Mouse (Mus musculus) adrenal gland, adult 18-20 months (tissue): ENCODE data around the gene Arhgef10l. TPM values are rescaled to one million over a fixed set of nuclear protein-coding genes. Genes with fewer than 3 reads are reported as not detected.

Experiments
- DNase-seq, 2 experiments: peaks; one replicate each; pipeline ENCODE4 v3.0.0; 2021 to 2022; ENCODE audit warnings: low spot score in 2 of 2
- long read RNA-seq, 2 experiments: library from polyadenylated mRNA; stranded (forward); transcript quantifications; one replicate each; pipeline ENCODE4 v2.0.0; 2021
- total RNA-seq, 2 experiments: library from RNA; stranded (reverse); gene quantifications; 1 replicate in 1 of 2; 2 replicates in 1 of 2; pipeline ENCODE4 v1.2.3; 2021

Gene Arhgef10l
- total RNA-seq, result 10 to 100 TPM in 1 of 2 experiments, 1 to 10 TPM in 1; 6.7 to 10.7 TPM
- long read RNA-seq, experiment 1, full-length matches to known transcripts, result 5 of 11 reads
- long read RNA-seq, experiment 1, partial matches to known transcripts, result 3 of 11 reads
- long read RNA-seq, experiment 1, other reads (novel, unspliced or antisense), result 3 of 11 reads
- long read RNA-seq, experiment 2, full-length matches to known transcripts, result 6 of 20 reads
- long read RNA-seq, experiment 2, partial matches to known transcripts, result 8 of 20 reads
- long read RNA-seq, experiment 2, other reads (novel, unspliced or antisense), result 6 of 20 reads

GRCm38 (mm10) chr4:140665760-140666159, at the start of gene Arhgef10l:
Gene Arhgef10l (minus strand): TSS chr4:140666012.
- DNase-seq, result peak; percentile 42 to 43

GRCm38 (mm10) chr4:140714586-140714985, 48.8 kb upstream of the Arhgef10l start:
- DNase-seq, result no peak

GRCm38 (mm10) chr4:140713480-140714365, 47.9 kb upstream of the Arhgef10l start:
- DNase-seq, result peak; percentile 82 to 89

- DNase-seq, result no peak
Observed at GRCm38 (mm10) chr4:140711360-140711759, 45.5 kb upstream of the Arhgef10l start.

GRCm38 (mm10) chr4:140710781-140711180, 45.0 kb upstream of the Arhgef10l start:
- no peak for DNase-seq

GRCm38 (mm10) chr4:140709617-140710016, 43.8 kb upstream of the Arhgef10l start:
- no peak for DNase-seq

- DNase-seq, result no peak
Observed at GRCm38 (mm10) chr4:140709111-140709510, 43.3 kb upstream of the Arhgef10l start.

- DNase-seq, result no peak
Observed at GRCm38 (mm10) chr4:140708297-140708927, 42.6 kb upstream of the Arhgef10l start.

GRCm38 (mm10) chr4:140707615-140708014, 41.8 kb upstream of the Arhgef10l start:
- no peak for DNase-seq

- no peak for DNase-seq
Observed at GRCm38 (mm10) chr4:140704166-140704565, 38.4 kb upstream of the Arhgef10l start.

GRCm38 (mm10) chr4:140703636-140704035, 37.8 kb upstream of the Arhgef10l start:
- no peak for DNase-seq

- peak; percentile 89 to 91 for DNase-seq
Observed at GRCm38 (mm10) chr4:140702611-140703327, 37.0 kb upstream of the Arhgef10l start.

- DNase-seq, result peak; percentile 47 to 49
Observed at GRCm38 (mm10) chr4:140701716-140702561, 36.1 kb upstream of the Arhgef10l start.

- DNase-seq, result peak; percentile 81 to 82
Observed at GRCm38 (mm10) chr4:140701049-140701715, 35.4 kb upstream of the Arhgef10l start.

- no peak for DNase-seq
Observed at GRCm38 (mm10) chr4:140700269-140701018, 34.6 kb upstream of the Arhgef10l start, which contains the start of gene Rcc2. Gene Rcc2 (plus strand): TSS chr4:140700541.

GRCm38 (mm10) chr4:140699441-140700127, 33.8 kb upstream of the Arhgef10l start:
- peak; percentile 57 to 60 for DNase-seq

- no peak for DNase-seq
Observed at GRCm38 (mm10) chr4:140695675-140696585, 30.1 kb upstream of the Arhgef10l start.
